Mouse (Mus musculus): ENCODE data around the gene Hoxa4. TPM values are rescaled to one million over a fixed set of nuclear protein-coding genes. Genes with fewer than 3 reads are reported as not detected.

Gene Hoxa4
- total and polyA plus RNA-seq, 3 experiments = 0.19 TPM; not detected in 2

GRCm38 (mm10) chr6:52165441-52166370, 25.8 kb downstream of the Hoxa4 start:
- in situ Hi-C loops (cut with MboI; ENCODE audit: low pct_ligation_motif_present, low pct_unique_long_range_greater_than_20kb, low sequenced_read_pairs) (no loop called here), dilution Hi-C loops (cut with MboI; ENCODE audit: extremely low pct_ligation_motif_present, extremely low pct_unique_long_range_greater_than_20kb, low sequenced_read_pairs) (no loop called here)
- H3K9ac ChIP-seq (ENCODE audit: insufficient read depth, low read depth) = no peak overlapping the region
- H3K27me3 ChIP-seq (replicated peaks) = no peaks in the 10 kb centered on the region
- no peak overlapping the region for H3K4me3 ChIP-seq (replicated peaks in 1 of 3; ENCODE audit: low read depth in 2 of 3, low read length in 2 of 3, poor library complexity in 1 of 3)
- TF ChIP-seq JUND (conservative IDR thresholded peaks at IDR 0.05; ENCODE audit: low read depth, low read length) (no peak), NRF1 (IDR thresholded peaks at IDR 0.05; ENCODE audit: low read depth, low read length) (no peak), USF1 (IDR thresholded peaks at IDR 0.05; ENCODE audit: low read depth, low read length) (no peak), RAD21 (IDR thresholded peaks at IDR 0.05; ENCODE audit: low read depth, low read length) (no peak), MXI1 (IDR thresholded peaks at IDR 0.05; ENCODE audit: low read depth, low read length) (no peak), USF2 (conservative IDR thresholded peaks at IDR 0.05; ENCODE audit: low read depth, low read length) (no peak), SMC3 (IDR thresholded peaks at IDR 0.05; ENCODE audit: low read depth, low read length) (no peak), TCF12 (IDR thresholded peaks at IDR 0.05; ENCODE audit: low read depth, low read length) (no peak), CTCF (conservative IDR thresholded peaks at IDR 0.05 in 1 of 2, IDR thresholded peaks at IDR 0.05 in 1 of 2; ENCODE audit: low read depth in 2 of 2, low read length in 2 of 2) (no peak), MAFK (IDR thresholded peaks at IDR 0.05; ENCODE audit: insufficient replicate concordance, low read length) (no peak), MAX (IDR thresholded peaks at IDR 0.05; ENCODE audit: low read length) (no peak), RCOR1 (conservative IDR thresholded peaks at IDR 0.05; ENCODE audit: low read depth, low read length) (no peak), E2F4 (IDR thresholded peaks at IDR 0.05; ENCODE audit: insufficient replicate concordance, low read depth, low read length) (no peak), JUN (IDR thresholded peaks at IDR 0.05; ENCODE audit: insufficient read depth, low read depth, low read length) (no peak), BHLHE40 (IDR thresholded peaks at IDR 0.05; ENCODE audit: low read depth, low read length) (no peak), ZKSCAN1 (IDR thresholded peaks at IDR 0.05; ENCODE audit: borderline replicate concordance, low read depth, low read length) (no peak)
- H3K4me1 ChIP-seq (ENCODE audit: control insufficient read depth in 1 of 2, insufficient read depth in 2 of 2) = peaks cover 0 to 6% of the 10 kb centered on the region in 2 experiments; a peak in 2 of 4 replicates
- H3K36me3 ChIP-seq (replicated peaks in 1 of 2; ENCODE audit: control insufficient read depth in 1 of 2, insufficient read depth in 1 of 2, low read length in 1 of 2) = peaks cover 9 to 51% of the 10 kb centered on the region in 2 experiments
- H3K79me2 ChIP-seq (replicated peaks; ENCODE audit: control insufficient read depth, extremely low read depth, insufficient read depth, poor library complexity, severe bottlenecking) = no peaks in the 10 kb centered on the region; the same call in 1 of the 2 replicates
- DNase-seq (ENCODE audit: extremely low read depth) = no peak
- H3K4me2 ChIP-seq (ENCODE audit: insufficient read depth, low read depth, poor library complexity, severe bottlenecking) = no peak overlapping the region
- no peaks in the 10 kb centered on the region for H3K9me3 ChIP-seq (replicated peaks; ENCODE audit: low read length)
- no peak overlapping the region for H3K27ac ChIP-seq (ENCODE audit: insufficient read depth, low read depth)

- Histone ChIP-seq H3K4me2 (ENCODE audit: insufficient read depth, low read depth, poor library complexity, severe bottlenecking) (no peak within 1 kb of the TSS), H3K4me3 (replicated peaks in 1 of 3; ENCODE audit: low read depth in 2 of 3, low read length in 2 of 3, poor library complexity in 1 of 3) (no peak within 1 kb of the TSS), H3K9ac (ENCODE audit: insufficient read depth, low read depth) (no peak within 1 kb of the TSS), H3K36me3 (replicated peaks in 1 of 2; ENCODE audit: control insufficient read depth in 1 of 2, insufficient read depth in 1 of 2, low read length in 1 of 2) (peaks cover 6 to 48% of the 10 kb centered on the region in 2 experiments), H3K4me1 (ENCODE audit: control insufficient read depth in 1 of 2, insufficient read depth in 2 of 2) (peaks cover 0 to 10% of the 10 kb centered on the region in 2 experiments; a peak in 2 of 4 replicates), H3K9me3 (replicated peaks; ENCODE audit: low read length) (no peaks in the 10 kb centered on the region), H3K27ac (ENCODE audit: insufficient read depth, low read depth) (no peak within 1 kb of the TSS), H3K27me3 (replicated peaks) (no peaks in the 10 kb centered on the region), H3K79me2 (replicated peaks; ENCODE audit: control insufficient read depth, extremely low read depth, insufficient read depth, poor library complexity, severe bottlenecking) (no peaks in the 10 kb centered on the region; the same call in 1 of the 2 replicates)
- dilution Hi-C loops (cut with MboI; ENCODE audit: extremely low pct_ligation_motif_present, extremely low pct_unique_long_range_greater_than_20kb, low sequenced_read_pairs) (no loop called here), in situ Hi-C loops (cut with MboI; ENCODE audit: low pct_ligation_motif_present, low pct_unique_long_range_greater_than_20kb, low sequenced_read_pairs) (no loop called here)
- no peak for DNase-seq (ENCODE audit: extremely low read depth)
- no peak for TF ChIP-seq POLR2A (IDR thresholded peaks at IDR 0.05; ENCODE audit: low read depth, low read length)
- TF ChIP-seq GABPA (IDR thresholded peaks at IDR 0.05; ENCODE audit: insufficient replicate concordance, low read depth, low read length) = no peak
- TF ChIP-seq SMC3 (IDR thresholded peaks at IDR 0.05; ENCODE audit: low read depth, low read length) = no peak
- no peak for TF ChIP-seq KAT2A (IDR thresholded peaks at IDR 0.05; ENCODE audit: insufficient replicate concordance, low read length)
- TF ChIP-seq JUN (IDR thresholded peaks at IDR 0.05; ENCODE audit: insufficient read depth, low read depth, low read length) = no peak
- no peak for TF ChIP-seq HCFC1 (IDR thresholded peaks at IDR 0.05; ENCODE audit: low read depth, low read length)
- no peak for TF ChIP-seq CTCF (conservative IDR thresholded peaks at IDR 0.05 in 1 of 2, IDR thresholded peaks at IDR 0.05 in 1 of 2; ENCODE audit: low read depth in 2 of 2, low read length in 2 of 2)
- TF ChIP-seq TBP (conservative IDR thresholded peaks at IDR 0.05; ENCODE audit: low read depth, low read length) = no peak
- TF ChIP-seq CHD1 (IDR thresholded peaks at IDR 0.05; ENCODE audit: low read depth, low read length) = no peak
- TF ChIP-seq ZC3H11A (IDR thresholded peaks at IDR 0.05; ENCODE audit: low read depth, low read length) = no peak
- TF ChIP-seq ETS1 (conservative IDR thresholded peaks at IDR 0.05; ENCODE audit: low read depth, low read length) = no peak
- no peak for TF ChIP-seq UBTF (IDR thresholded peaks at IDR 0.05; ENCODE audit: low read depth, low read length)
- TF ChIP-seq ZMIZ1 (IDR thresholded peaks at IDR 0.05; ENCODE audit: low read depth, low read length) = no peak
- TF ChIP-seq CHD2 (IDR thresholded peaks at IDR 0.05; ENCODE audit: low read length) = no peak
- no peak for TF ChIP-seq PAX5 (IDR thresholded peaks at IDR 0.05; ENCODE audit: low read length)
- no peak for TF ChIP-seq MXI1 (IDR thresholded peaks at IDR 0.05; ENCODE audit: low read depth, low read length)
- TF ChIP-seq NELFE (IDR thresholded peaks at IDR 0.05; ENCODE audit: low read depth, low read length) = no peak
Observed at GRCm38 (mm10) chr6:52164626-52165440, 26.7 kb downstream of the Hoxa4 start, which contains the start of gene Hoxa2. Gene Hoxa2 (minus strand): TSS chr6:52164831.

All from CH12.LX (cell line).